Mouse (Mus musculus) midbrain, embryonic 14.5 days (tissue): ENCODE measurements around the gene Fras1. TPM values are rescaled to one million over a fixed set of nuclear protein-coding genes. Genes with fewer than 3 reads are reported as not detected.

Source experiments
- ATAC-seq: fragments of 200-750 bp; cut with Nextera tagmentation; 2 replicates; pipeline ENCODE4 v1.8.0; 2017; ENCODE audit warnings: moderate number of reproducible peaks, moderate library complexity; ENCODE audit not compliant: low FRiP score, low TSS enrichment
- DNase-seq: peaks from one replicate; pipeline ENCODE4 v3.0.0-alpha.2; 2015
- H3K27ac ChIP-seq: fragments of 300-500 bp; sonication (generic); replicated peaks from 2 replicates; pipeline ENCODE4 v1.5.1; 2014; ENCODE audit warnings: mild to moderate bottlenecking, low read depth, low read length, moderate library complexity
- H3K27me3 ChIP-seq: fragments of 300-500 bp; sonication (generic); 2 replicates; pipeline ENCODE4 v1.6.1; 2014; ENCODE audit warnings: low read length, control low read depth, mixed read lengths; ENCODE audit not compliant: control insufficient read depth, insufficient read depth
- H3K36me3 ChIP-seq: fragments of 300-500 bp; sonication (generic); 2 replicates; pipeline ENCODE4 v1.6.1; 2014; ENCODE audit warnings: low read length, control low read depth; ENCODE audit not compliant: control insufficient read depth, insufficient read depth
- H3K4me1 ChIP-seq: fragments of 300-500 bp; sonication (generic); 2 replicates; pipeline ENCODE4 v1.6.1; 2014; ENCODE audit warnings: mild to moderate bottlenecking, antibody characterized with exemption, low read length, control low read depth; ENCODE audit not compliant: control insufficient read depth, insufficient read depth
- H3K4me2 ChIP-seq: fragments of 300-500 bp; sonication (generic); 2 replicates; pipeline ENCODE4 v1.6.1; 2014; ENCODE audit warnings: mild to moderate bottlenecking, low read length, moderate library complexity
- H3K4me3 ChIP-seq: fragments of 300-500 bp; sonication (generic); replicated peaks from 2 replicates; pipeline ENCODE4 v1.5.1; 2014; ENCODE audit warnings: low read depth, low read length
- H3K9ac ChIP-seq: fragments of 300-500 bp; sonication (generic); replicated peaks from 2 replicates; pipeline ENCODE4 v1.6.1; 2014; ENCODE audit warnings: mild to moderate bottlenecking, low read length, moderate library complexity
- H3K9me3 ChIP-seq: fragments of 300-500 bp; sonication (generic); 2 replicates; pipeline ENCODE4 v1.6.1; 2016; ENCODE audit warnings: low read length, control low read depth, mixed read lengths; ENCODE audit not compliant: control insufficient read depth
- WGBS: fragments of 180-500 bp; shearing (Covaris S2); extraction: QIAGEN DNeasy Blood & Tissue Kit; methylation state at CpG from one replicate; pipeline ENCODE4 v1.1.7; 2014; 5-methylcytosine and 5-hydroxymethylcytosine counted together
- polyA plus RNA-seq: library from polyadenylated mRNA; unstranded; fragments of >200 nt; fragmentation: Nextera tagmentation; extraction: Ambion mirVana; gene quantifications from 2 replicates; pipeline ENCODE4 v1.2.1, GENCODE M21; 2014

Gene Fras1
- polyA plus RNA-seq, 1 experiment from 2014 or later: 7.8 TPM

DNA sequence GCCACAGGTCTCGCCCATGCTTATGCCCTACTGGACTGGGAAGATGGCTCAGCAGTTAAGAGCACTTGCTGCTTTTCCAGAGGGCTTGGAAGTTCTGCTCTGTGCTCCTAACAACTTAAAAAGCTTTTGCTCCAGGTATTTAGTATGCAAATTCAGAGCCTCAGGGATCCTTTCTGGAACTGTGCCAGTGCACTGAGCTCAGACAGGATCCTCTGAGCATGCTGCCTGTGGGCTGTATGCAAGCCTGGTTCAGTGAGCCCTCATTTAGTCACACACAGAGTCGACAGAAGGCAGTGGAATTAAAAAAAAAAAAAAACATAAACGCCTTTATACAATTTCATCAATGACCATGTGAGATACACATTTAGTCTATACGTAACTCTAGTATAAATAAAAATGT lies 436.9 kb downstream of the Fras1 start:
- no peak for ATAC-seq
- WGBS: 68% methylated on average over 4 of the region's 4 CpGs
- DNase-seq: peak; percentile 66
- H3K27ac ChIP-seq: no peak overlapping the region
- H3K4me1 ChIP-seq: no peaks in the 10 kb centered on the region
- H3K4me2 ChIP-seq: no peak overlapping the region
- H3K36me3 ChIP-seq: no peaks in the 10 kb centered on the region
- H3K27me3 ChIP-seq: no peaks in the 10 kb centered on the region
- H3K9ac ChIP-seq: no peak overlapping the region
- H3K4me3 ChIP-seq: no peak overlapping the region
- H3K9me3 ChIP-seq: no peaks in the 10 kb centered on the region

DNA sequence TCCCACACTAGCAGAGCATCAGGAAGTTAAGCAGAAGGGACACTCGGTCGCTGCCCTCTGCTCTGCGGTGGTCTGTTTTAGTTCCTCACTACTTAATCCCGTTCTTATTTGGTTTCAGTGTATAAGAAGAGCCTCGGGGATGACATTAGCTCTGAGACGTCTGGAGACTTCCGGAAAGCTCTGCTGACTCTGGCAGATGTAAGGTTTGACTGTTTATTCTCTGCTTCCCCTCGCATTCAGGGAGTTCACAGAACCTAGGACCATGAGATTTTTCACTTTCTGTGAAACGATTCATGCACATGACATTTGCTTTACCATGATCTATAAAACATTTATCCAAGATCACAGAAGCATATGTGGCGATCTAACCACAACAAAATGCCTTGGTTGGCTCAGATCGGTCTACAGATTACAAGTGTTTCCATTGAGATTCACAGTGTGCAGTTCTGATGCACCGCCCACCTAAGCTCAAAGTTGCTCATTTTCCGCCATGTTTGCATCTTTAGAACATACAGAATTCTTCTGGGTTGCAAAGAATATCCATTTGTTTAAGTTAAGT lies 451.1 kb downstream of the Fras1 start:
- DNase-seq (no peak), ATAC-seq (no peak)
- 89% methylated on average over 13 of the region's 13 CpGs for WGBS
- no peak overlapping the region for H3K9ac ChIP-seq
- H3K4me3 ChIP-seq: no peak overlapping the region
- no peak overlapping the region for H3K27ac ChIP-seq
- H3K27me3 ChIP-seq: no peaks in the 10 kb centered on the region
- no peaks in the 10 kb centered on the region for H3K9me3 ChIP-seq
- H3K4me1 ChIP-seq: no peaks in the 10 kb centered on the region
- no peak overlapping the region for H3K4me2 ChIP-seq
- H3K36me3 ChIP-seq: no peaks in the 10 kb centered on the region

DNA sequence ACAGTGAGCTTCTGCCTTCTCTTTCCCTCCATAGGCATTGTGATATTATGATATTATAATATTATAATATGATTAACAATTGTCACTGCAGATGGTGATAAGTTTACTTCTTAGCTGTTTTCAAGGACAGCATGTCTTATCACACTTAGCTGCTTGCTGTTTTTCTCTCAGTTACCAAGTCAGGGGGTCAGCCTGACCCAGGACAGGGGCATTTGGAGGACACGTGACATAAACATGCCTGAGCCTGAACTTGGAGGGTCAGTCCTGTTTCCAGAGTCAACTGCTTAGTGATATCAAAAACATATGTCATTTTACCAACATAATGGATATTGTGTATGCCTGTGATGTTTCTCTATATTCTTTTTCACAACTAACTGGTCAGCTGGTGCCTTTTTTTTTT lies 453.4 kb downstream of the Fras1 start:
- Histone ChIP-seq H3K4me2 (no peak overlapping the region), H3K36me3 (no peaks in the 10 kb centered on the region), H3K27me3 (no peaks in the 10 kb centered on the region), H3K9ac (no peak overlapping the region), H3K4me3 (no peak overlapping the region), H3K9me3 (no peaks in the 10 kb centered on the region), H3K27ac (no peak overlapping the region), H3K4me1 (no peaks in the 10 kb centered on the region)
- ATAC-seq (no peak), DNase-seq (no peak)
- WGBS: 89% methylated on average over 1 of the region's 1 CpGs

Other genes with a start within 250 kb of the Fras1 start
- 17.7 and 19.2 TPM in 2 replicates for gene Cnot6l, start 209.8 kb upstream of the Fras1 start, polyA plus RNA-seq
- gene Mrpl1, start 164.5 kb upstream of the Fras1 start, polyA plus RNA-seq: 16.3 and 17.5 TPM in 2 replicates